Mouse (Mus musculus) midbrain, embryonic 15.5 days (tissue): ENCODE data around the gene Hdgfl3. TPM values are rescaled to one million over a fixed set of nuclear protein-coding genes. Genes with fewer than 3 reads are reported as not detected.

Source experiments
- ATAC-seq: fragments of 200-750 bp; cut with Nextera tagmentation; replicated peaks from 2 replicates; pipeline ENCODE4 v1.8.0; 2017; ENCODE audit warnings: moderate TSS enrichment
- H3K27ac ChIP-seq: fragments of 300-500 bp; sonication (generic); 2 replicates; pipeline ENCODE4 v1.5.1; 2015; ENCODE audit warnings: mild to moderate bottlenecking, inconsistent platforms
- H3K27me3 ChIP-seq: fragments of 300-500 bp; sonication (generic); replicated peaks from 2 replicates; pipeline ENCODE4 v1.6.1; 2015; ENCODE audit warnings: inconsistent platforms
- H3K36me3 ChIP-seq: fragments of 300-500 bp; sonication (generic); replicated peaks from 2 replicates; pipeline ENCODE4 v1.6.1; 2015; ENCODE audit warnings: inconsistent platforms
- H3K4me1 ChIP-seq: fragments of 300-500 bp; sonication (generic); 2 replicates; pipeline ENCODE4 v1.6.1; 2015; ENCODE audit warnings: inconsistent platforms
- H3K4me2 ChIP-seq: fragments of 300-500 bp; sonication (generic); 2 replicates; pipeline ENCODE4 v1.6.1; 2015; ENCODE audit warnings: inconsistent platforms, mild to moderate bottlenecking, moderate library complexity
- H3K4me3 ChIP-seq: fragments of 300-500 bp; sonication (generic); 2 replicates; pipeline ENCODE4 v1.5.1; 2015; ENCODE audit warnings: mild to moderate bottlenecking, inconsistent platforms
- H3K9ac ChIP-seq: fragments of 300-500 bp; sonication (generic); 2 replicates; pipeline ENCODE4 v1.6.1; 2015; ENCODE audit warnings: mild to moderate bottlenecking, inconsistent platforms
- H3K9me3 ChIP-seq: fragments of 300-500 bp; sonication (generic); 2 replicates; pipeline ENCODE4 v1.6.1; 2016; ENCODE audit warnings: inconsistent platforms
- WGBS: fragments of 180-500 bp; shearing (Covaris S2); methylation state at CpG from one replicate; pipeline ENCODE4 v1.1.7; 2015; ENCODE audit warnings: mixed read lengths; 5-methylcytosine and 5-hydroxymethylcytosine counted together
- polyA plus RNA-seq: library from polyadenylated mRNA; unstranded; fragments of >200 nt; fragmentation: Nextera tagmentation; extraction: Ambion mirVana; gene quantifications from 2 replicates; pipeline ENCODE4 v1.2.1, GENCODE M21; 2015

The Hdgfl3 gene
- polyA plus RNA-seq, 1 experiment from 2014 or later: 71.7 TPM

GRCm38 (mm10) chr7:81835430-81835829 is 98.8 kb downstream of the Hdgfl3 start:
- no peak for ATAC-seq
- H3K27me3 ChIP-seq: no peaks in the 10 kb centered on the region
- H3K27ac ChIP-seq: no peak overlapping the region
- H3K9ac ChIP-seq: no peak overlapping the region
- H3K9me3 ChIP-seq: no peaks in the 10 kb centered on the region
- no peaks in the 10 kb centered on the region for H3K36me3 ChIP-seq
- no peak overlapping the region for H3K4me3 ChIP-seq
- 91% methylated on average over 5 of the region's 5 CpGs for WGBS
- H3K4me1 ChIP-seq: no peaks in the 10 kb centered on the region
- no peak overlapping the region for H3K4me2 ChIP-seq

GRCm38 (mm10) chr7:81834847-81835246 is 99.4 kb downstream of the Hdgfl3 start:
- ATAC-seq: no peak
- no peak overlapping the region for H3K9ac ChIP-seq
- no peak overlapping the region for H3K4me2 ChIP-seq
- no peak overlapping the region for H3K27ac ChIP-seq
- H3K9me3 ChIP-seq: no peaks in the 10 kb centered on the region
- no peaks in the 10 kb centered on the region for H3K27me3 ChIP-seq
- no peak overlapping the region for H3K4me3 ChIP-seq
- 0 out of 2 replicates have a peak, but pooled peaks cover 2% of the 10 kb centered on the region for H3K4me1 ChIP-seq
- no peaks in the 10 kb centered on the region for H3K36me3 ChIP-seq

Other genes with a start within 250 kb of the Hdgfl3 start
- gene Homer2, start 226.9 kb downstream of the Hdgfl3 start, polyA plus RNA-seq: 21.8 and 24.6 TPM in 2 replicates
- gene Ramac, start 171.5 kb downstream of the Hdgfl3 start, polyA plus RNA-seq: 145 and 148 TPM in 2 replicates
- 56.1 and 61.1 TPM in 2 replicates for gene 3110040N11Rik, start 145.0 kb downstream of the Hdgfl3 start, polyA plus RNA-seq
- gene Btbd1, start 105.0 kb downstream of the Hdgfl3 start, polyA plus RNA-seq: 94.4 and 95.1 TPM in 2 replicates
- not detected in 2 replicates for gene Gm10160, start 78.7 kb downstream of the Hdgfl3 start, polyA plus RNA-seq
- gene Tm6sf1, start 75.5 kb downstream of the Hdgfl3 start, polyA plus RNA-seq: 10.2 and 10.9 TPM in 2 replicates
- gene Bnc1, start 57.8 kb upstream of the Hdgfl3 start, polyA plus RNA-seq: 0.08 and 0.20 TPM in 2 replicates
- 73.9 and 75.1 TPM in 2 replicates for gene Sh3gl3, start 239.4 kb upstream of the Hdgfl3 start, polyA plus RNA-seq